Mouse (Mus musculus) kidney, postnatal 0 days (tissue): Measurements from ENCODE around the gene Lias. TPM values are rescaled to one million over a fixed set of nuclear protein-coding genes. Genes with fewer than 3 reads are reported as not detected.

Experiments used
- ATAC-seq: fragments of 200-750 bp; cut with Nextera tagmentation; replicated peaks from 2 replicates; pipeline ENCODE4 v1.8.0; 2017; ENCODE audit warnings: low read depth, moderate number of reproducible peaks, moderate TSS enrichment, moderate library complexity; ENCODE audit not compliant: low FRiP score
- DNase-seq: peaks from one replicate; pipeline ENCODE4 v3.0.0-alpha.2; 2016; ENCODE audit warnings: low spot score
- H3K27ac ChIP-seq: fragments of 300-500 bp; sonication (generic); 2 replicates; pipeline ENCODE4 v1.5.1; 2014; ENCODE audit warnings: mild to moderate bottlenecking
- H3K27me3 ChIP-seq: fragments of 300-500 bp; sonication (generic); 2 replicates; pipeline ENCODE4 v1.6.1; 2014; ENCODE audit warnings: low read length, mixed read lengths; ENCODE audit not compliant: insufficient read depth
- H3K36me3 ChIP-seq: fragments of 300-500 bp; sonication (generic); 2 replicates; pipeline ENCODE4 v1.6.1; 2014; ENCODE audit warnings: low read length, mixed read lengths; ENCODE audit not compliant: insufficient read depth
- H3K4me1 ChIP-seq: fragments of 300-500 bp; sonication (generic); replicated peaks from 2 replicates; pipeline ENCODE4 v1.6.1; 2014; ENCODE audit warnings: antibody characterized with exemption, low read length, mixed read lengths; ENCODE audit not compliant: insufficient read depth
- H3K4me2 ChIP-seq: fragments of 300-500 bp; sonication (generic); 2 replicates; pipeline ENCODE4 v1.6.1; 2014; ENCODE audit warnings: mild to moderate bottlenecking, low read length, moderate library complexity, mixed read lengths
- H3K4me3 ChIP-seq: fragments of 300-500 bp; sonication (generic); replicated peaks from 2 replicates; pipeline ENCODE4 v1.5.1; 2014; ENCODE audit warnings: low read depth, low read length
- H3K9ac ChIP-seq: fragments of 300-500 bp; sonication (generic); 2 replicates; pipeline ENCODE4 v1.6.1; 2014; ENCODE audit warnings: low read depth, low read length
- H3K9me3 ChIP-seq: fragments of 300-500 bp; sonication (generic); replicated peaks from 2 replicates; pipeline ENCODE4 v1.6.1; 2016; ENCODE audit warnings: low read length, inconsistent platforms, mixed read lengths
- CTCF ChIP-seq: IDR thresholded peaks from 2 replicates; pipeline ENCODE4 v1.5.1; 2016; ENCODE audit warnings: antibody characterized with exemption, low read depth, mild to moderate bottlenecking, moderate library complexity
- WGBS: fragments of 180-500 bp; shearing (Covaris S2); extraction: QIAGEN DNeasy Blood & Tissue Kit; methylation state at CpG from one replicate; pipeline ENCODE4 v1.1.7; 2014; 5-methylcytosine and 5-hydroxymethylcytosine counted together
- polyA plus RNA-seq: library from polyadenylated mRNA; unstranded; fragments of >200 nt; fragmentation: Nextera tagmentation; extraction: Ambion mirVana; gene quantifications from 2 replicates; pipeline ENCODE4 v1.2.1, GENCODE M21; 2015

The Lias gene
- polyA plus RNA-seq, 1 experiment from 2014 or later, result 66.7 TPM

GRCm38 (mm10) chr5:65447826-65448225 is 56.5 kb downstream of the Lias start:
- no peak for DNase-seq
- WGBS, result 83% methylated on average over 2 of the region's 2 CpGs

GRCm38 (mm10) chr5:65448941-65449340 is 57.6 kb downstream of the Lias start:
- WGBS, result 84% methylated on average over 4 of the region's 4 CpGs
- 0 out of 2 replicates have a peak, but pooled peaks cover 11% of the 10 kb centered on the region for H3K36me3 ChIP-seq
- ATAC-seq (no peak), DNase-seq (no peak)
- no peak overlapping the region for H3K4me2 ChIP-seq
- no peaks in the 10 kb centered on the region for H3K27me3 ChIP-seq
- no peak overlapping the region for H3K9ac ChIP-seq
- H3K27ac ChIP-seq, result no peak overlapping the region
- no peak for TF ChIP-seq CTCF
- no peak overlapping the region for H3K4me3 ChIP-seq
- H3K4me1 ChIP-seq, result no peaks in the 10 kb centered on the region
- H3K9me3 ChIP-seq, result no peaks in the 10 kb centered on the region

More at GRCm38 (mm10) chr5:65447826-65448225, 56.5 kb downstream of the Lias start:
- ATAC-seq, result no peak
- TF ChIP-seq CTCF, result no peak
- Histone ChIP-seq H3K36me3 (0 out of 2 replicates have a peak, but pooled peaks cover 11% of the 10 kb centered on the region), H3K4me3 (no peak overlapping the region), H3K9ac (no peak overlapping the region), H3K4me2 (no peak overlapping the region), H3K9me3 (no peaks in the 10 kb centered on the region), H3K27ac (no peak overlapping the region), H3K4me1 (no peaks in the 10 kb centered on the region), H3K27me3 (no peaks in the 10 kb centered on the region)

GRCm38 (mm10) chr5:65454771-65455170 is 63.5 kb downstream of the Lias start:
- Histone ChIP-seq H3K4me2 (no peak overlapping the region), H3K9me3 (no peaks in the 10 kb centered on the region), H3K4me1 (no peaks in the 10 kb centered on the region), H3K9ac (no peak overlapping the region), H3K27me3 (no peaks in the 10 kb centered on the region), H3K36me3 (0 out of 2 replicates have a peak, but pooled peaks cover 7% of the 10 kb centered on the region), H3K27ac (no peak overlapping the region), H3K4me3 (no peak overlapping the region)
- TF ChIP-seq CTCF, result no peak
- DNase-seq (no peak), ATAC-seq (no peak)
- WGBS, result 49% methylated on average over 5 of the region's 5 CpGs

- 0 out of 2 replicates have a peak, but pooled peaks cover 4% of the 10 kb centered on the region for H3K36me3 ChIP-seq
- H3K9me3 ChIP-seq, result no peaks in the 10 kb centered on the region
- H3K4me2 ChIP-seq, result no peak overlapping the region
- TF ChIP-seq CTCF, result no peak
- H3K9ac ChIP-seq, result no peak overlapping the region
- H3K27ac ChIP-seq, result peak overlapping the region; percentile 70
- ATAC-seq, result peak; percentile 57; the same call in 1 of the 2 replicates
- H3K27me3 ChIP-seq, result no peaks in the 10 kb centered on the region
- H3K4me1 ChIP-seq, result no peaks in the 10 kb centered on the region
- no peak overlapping the region for H3K4me3 ChIP-seq
- DNase-seq, result peak; percentile 89
- WGBS, result 48% methylated on average over 7 of the region's 7 CpGs
Measured at GRCm38 (mm10) chr5:65457086-65457827, 66.0 kb downstream of the Lias start.

GRCm38 (mm10) chr5:65457846-65458245 is 66.5 kb downstream of the Lias start:
- Histone ChIP-seq H3K9ac (no peak overlapping the region), H3K4me2 (no peak overlapping the region), H3K9me3 (no peaks in the 10 kb centered on the region), H3K36me3 (0 out of 2 replicates have a peak, but pooled peaks cover 4% of the 10 kb centered on the region), H3K4me1 (no peaks in the 10 kb centered on the region), H3K27ac (peak overlapping the region; percentile 54), H3K4me3 (no peak overlapping the region), H3K27me3 (no peaks in the 10 kb centered on the region)
- 52% methylated on average over 5 of the region's 5 CpGs for WGBS
- no peak for TF ChIP-seq CTCF
- ATAC-seq (no peak), DNase-seq (no peak)

- Histone ChIP-seq H3K27me3 (no peaks in the 10 kb centered on the region), H3K9me3 (no peaks in the 10 kb centered on the region), H3K27ac (no peak overlapping the region), H3K4me3 (no peak overlapping the region), H3K4me1 (no peaks in the 10 kb centered on the region), H3K9ac (no peak overlapping the region), H3K36me3 (0 out of 2 replicates have a peak, but pooled peaks cover 4% of the 10 kb centered on the region), H3K4me2 (no peak overlapping the region)
- no peak for DNase-seq
- no peak for TF ChIP-seq CTCF
- 83% methylated on average over 3 of the region's 3 CpGs for WGBS
- ATAC-seq, result no peak
Measured at GRCm38 (mm10) chr5:65459454-65459853, 68.2 kb downstream of the Lias start.

Other genes starting within 250 kb of the Lias start
- 9.9 and 10.2 TPM in 2 replicates for gene Wdr19, start 191.8 kb upstream of the Lias start, polyA plus RNA-seq
- 69.1 and 74.3 TPM in 2 replicates for gene Rfc1, start 55.8 kb upstream of the Lias start, polyA plus RNA-seq
- gene Klb, start 43.2 kb upstream of the Lias start, polyA plus RNA-seq, result 0.05 and 0.12 TPM in 2 replicates
- gene Rpl9, start 53 bp upstream of the Lias start, polyA plus RNA-seq, result 1,132 and 1,215 TPM in 2 replicates
- gene Ugdh, start 44.5 kb downstream of the Lias start, polyA plus RNA-seq, result 94.5 and 103 TPM in 2 replicates
- 0.96 TPM in 1 of 2 replicates, not detected in the other for gene Gm43552, start 101.3 kb downstream of the Lias start, polyA plus RNA-seq
- 192 and 199 TPM in 2 replicates for gene Smim14, start 145.7 kb downstream of the Lias start, polyA plus RNA-seq
- gene Ube2k, start 145.7 kb downstream of the Lias start, polyA plus RNA-seq, result 146 and 152 TPM in 2 replicates